Mouse (Mus musculus) liver, adult 2 months (tissue): ENCODE measurements around the gene Rbm5.

Experiments used
- CTCF ChIP-seq: fragments of 200-500 bp; IDR thresholded peaks from 2 replicates; pipeline ENCODE4 v1.5.1; 2011; ENCODE audit warnings: low read depth, low read length, control low read depth
- POLR2A ChIP-seq: fragments of 200-500 bp; IDR thresholded peaks from 2 replicates; pipeline ENCODE4 v1.6.1; 2011; ENCODE audit warnings: low read length, control low read depth; ENCODE audit not compliant: insufficient read depth; ENCODE audit errors: extremely low read depth

DNA sequence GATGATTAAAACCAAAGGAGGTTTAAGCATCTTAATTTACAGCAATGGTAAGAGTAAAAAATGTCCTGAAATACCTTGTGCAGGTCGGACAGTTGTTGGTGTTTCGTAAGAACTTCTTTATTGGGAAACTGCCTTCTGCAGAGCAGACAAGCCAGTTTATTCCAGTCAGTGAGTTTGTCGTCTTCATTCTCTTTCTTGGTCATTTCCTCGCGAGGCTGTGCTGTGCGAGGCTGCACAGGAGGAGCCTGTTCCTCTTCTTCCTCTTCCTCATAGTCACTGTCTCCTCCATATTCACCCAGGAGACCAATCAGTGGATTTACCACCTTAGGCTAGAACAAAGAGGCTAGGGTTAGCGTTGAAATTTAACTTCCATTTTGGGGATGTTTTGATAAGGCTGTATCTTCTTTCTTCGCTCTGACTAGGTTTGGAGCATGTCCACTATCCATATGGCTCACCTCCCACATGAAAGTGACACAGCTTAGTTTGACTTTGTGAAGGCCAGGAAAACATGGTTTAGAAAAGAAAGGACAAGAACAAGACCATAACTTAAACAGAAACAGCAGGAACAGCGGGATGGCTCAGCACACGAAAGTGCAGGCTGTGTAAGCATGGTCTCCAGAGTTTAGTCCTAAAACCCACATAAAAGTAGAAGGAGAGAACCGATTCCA is 11.9 kb upstream of the Rbm5 start:
- TF ChIP-seq CTCF, result no peak
- no peak for TF ChIP-seq POLR2A
